Mouse (Mus musculus) monocyte, adult 2 months (primary cell): ENCODE results near the gene Ltb.
A peak's percentile ranks its signal among the peaks of the same experiment; 100 is the strongest.
"Not testable (repeated sequence)": the region's sequence is repeated elsewhere in the genome, so short reads cannot be mapped to it uniquely, and the experiment has no call there.

Source experiments
- DNase-seq, 2 experiments: peaks; one replicate each; pipeline ENCODE4 v3.0.0; 2022; ENCODE audit warnings: low spot score in 2 of 2, low read depth in 1 of 2

The Ltb gene

DNA sequence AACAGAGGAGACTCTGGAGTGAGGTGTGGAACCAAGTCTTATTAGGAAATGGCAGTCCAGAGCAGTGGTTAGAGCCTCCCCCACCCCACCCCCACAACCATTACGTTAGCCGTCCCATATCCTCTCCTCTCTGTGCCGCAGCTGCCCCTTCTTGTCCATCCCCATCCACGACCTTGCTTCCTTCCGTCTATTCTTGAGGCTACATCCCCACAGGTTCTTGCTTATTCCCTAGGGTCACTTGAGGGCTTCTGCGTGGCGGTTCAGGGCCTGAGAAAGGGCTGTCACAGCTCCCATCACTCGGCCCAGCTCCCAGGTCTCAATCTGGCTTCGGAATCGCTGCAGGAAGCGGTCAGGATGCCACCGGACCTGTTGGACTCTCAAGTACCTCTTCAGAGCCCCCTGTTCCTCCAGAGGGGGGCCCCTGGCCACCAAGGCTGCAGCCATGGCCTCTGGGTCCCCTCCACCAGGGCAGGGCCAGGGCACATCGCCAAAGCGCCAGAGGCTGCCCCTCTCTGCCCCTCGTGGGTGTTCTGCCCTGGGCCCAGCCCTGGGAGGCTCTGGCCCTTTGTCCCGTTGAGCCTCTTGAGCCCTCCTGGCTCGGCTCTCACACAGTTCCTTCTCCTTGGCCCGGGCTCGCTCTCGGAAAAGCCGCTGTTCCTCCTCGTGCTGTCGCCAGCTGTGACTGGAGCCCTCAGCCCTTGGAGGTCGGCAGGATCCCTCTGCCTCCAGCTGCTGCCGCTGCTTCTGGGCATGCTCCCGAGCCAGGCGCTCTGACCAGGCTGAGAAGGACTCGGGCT is 26.1 kb downstream of the Ltb start, which contains the start of gene Gm16181:
TSS of gene Gm16181 (plus strand) at position 679 of the 797 bp plus-strand sequence.
- no peak for DNase-seq

DNA sequence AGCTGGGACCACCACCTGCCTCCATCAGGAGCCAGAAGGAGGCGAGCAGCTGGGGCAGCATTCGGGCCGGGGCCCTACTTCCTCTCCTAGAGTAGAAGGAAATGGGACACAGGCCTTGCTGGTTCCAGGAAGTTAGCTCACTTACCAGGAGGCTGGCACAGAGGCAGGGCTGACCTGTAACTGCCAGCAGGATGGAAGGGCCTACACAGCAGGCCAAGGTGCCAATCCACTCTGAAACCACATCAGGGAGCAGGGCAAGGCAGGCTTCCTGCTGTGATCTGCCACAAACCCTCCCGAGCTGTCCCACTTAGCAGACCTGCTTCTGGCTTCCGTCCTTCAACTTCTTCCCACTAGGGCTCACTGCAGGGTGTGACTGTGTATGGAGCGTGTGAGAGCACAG is 28.1 kb downstream of the Ltb start:
- DNase-seq = no peak

DNA sequence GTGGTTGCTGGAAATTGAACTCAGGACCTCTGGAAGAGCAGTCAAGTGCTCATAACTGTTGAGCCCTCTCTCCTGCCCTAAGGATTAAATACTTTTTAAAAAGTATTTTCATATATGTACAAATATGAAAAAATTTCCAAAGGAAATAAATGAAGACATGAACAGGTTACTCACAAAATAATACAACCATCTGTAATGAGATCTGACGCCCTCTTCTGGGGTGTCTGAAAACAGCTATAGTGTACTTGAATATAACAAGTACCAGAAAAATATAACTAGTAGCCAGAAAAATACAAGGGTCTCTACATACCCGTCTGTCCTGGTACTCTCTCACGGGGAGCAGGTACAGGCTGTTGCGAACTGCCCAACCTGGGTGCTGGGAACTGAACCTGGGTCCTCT is 30.4 kb downstream of the Ltb start:
- DNase-seq = no peak

DNA sequence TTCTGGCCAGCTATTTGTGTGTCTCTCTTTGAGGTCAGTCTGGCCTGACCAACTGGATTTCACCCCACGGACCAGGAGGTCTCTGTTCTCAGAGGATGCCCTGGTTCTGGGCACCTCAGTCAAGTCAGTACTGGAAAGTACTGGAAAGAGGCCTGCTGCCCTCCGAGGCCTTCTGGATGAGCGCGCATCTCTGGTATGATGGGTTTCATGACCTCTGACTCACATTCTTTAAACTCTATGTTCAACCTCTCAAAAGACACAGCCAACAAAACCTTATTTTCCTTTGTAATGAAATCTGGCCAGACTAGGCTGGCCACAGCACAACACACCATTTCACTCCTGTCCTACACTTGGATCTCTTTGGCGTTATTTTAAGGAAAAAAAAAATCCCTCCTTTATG is 31.2 kb downstream of the Ltb start:
- DNase-seq = no peak

DNA sequence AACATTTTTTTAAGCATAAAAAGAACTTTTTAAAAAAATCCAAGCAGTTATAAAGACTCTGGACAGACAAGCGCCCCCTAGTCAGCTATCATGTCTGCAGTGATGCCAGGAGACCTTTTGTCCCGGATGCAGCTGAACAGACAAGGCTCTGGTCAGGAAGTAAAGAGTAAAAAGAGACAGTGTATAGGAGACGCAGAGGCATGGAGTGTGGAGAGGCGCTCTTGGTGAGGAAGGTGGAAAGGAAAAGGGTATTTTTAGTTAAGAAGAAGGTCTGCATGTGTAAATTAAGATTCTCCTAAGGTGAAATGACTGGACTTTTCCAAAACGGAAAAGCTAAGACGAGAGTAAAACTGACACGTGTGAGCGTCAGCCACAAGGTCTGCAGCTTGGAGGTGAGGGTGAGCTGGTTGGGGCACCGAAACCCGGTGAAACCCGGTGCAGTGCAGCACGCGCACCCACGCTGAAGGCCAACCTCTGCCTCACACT is 32.4 kb downstream of the Ltb start:
- DNase-seq = no peak

DNA sequence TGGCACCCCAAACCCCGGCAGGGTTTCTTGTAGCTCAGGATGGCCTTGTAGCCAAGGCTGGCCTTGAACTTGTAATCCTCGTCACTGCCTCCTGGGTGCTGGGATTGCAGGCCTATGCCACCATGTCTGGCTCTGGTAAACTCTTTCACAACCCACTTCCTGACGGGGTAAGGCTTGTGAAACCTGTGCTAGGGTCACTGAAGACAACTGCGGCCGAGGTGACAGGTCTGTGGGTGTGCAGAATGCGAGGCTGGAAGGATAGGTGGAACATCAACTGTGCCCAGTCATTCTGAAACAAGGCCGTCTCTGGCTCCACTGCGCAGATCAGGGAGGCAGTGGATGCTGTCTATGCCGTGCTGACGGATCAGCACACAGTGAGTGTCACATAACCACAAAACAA is 36.8 kb downstream of the Ltb start:
- DNase-seq = no peak

DNA sequence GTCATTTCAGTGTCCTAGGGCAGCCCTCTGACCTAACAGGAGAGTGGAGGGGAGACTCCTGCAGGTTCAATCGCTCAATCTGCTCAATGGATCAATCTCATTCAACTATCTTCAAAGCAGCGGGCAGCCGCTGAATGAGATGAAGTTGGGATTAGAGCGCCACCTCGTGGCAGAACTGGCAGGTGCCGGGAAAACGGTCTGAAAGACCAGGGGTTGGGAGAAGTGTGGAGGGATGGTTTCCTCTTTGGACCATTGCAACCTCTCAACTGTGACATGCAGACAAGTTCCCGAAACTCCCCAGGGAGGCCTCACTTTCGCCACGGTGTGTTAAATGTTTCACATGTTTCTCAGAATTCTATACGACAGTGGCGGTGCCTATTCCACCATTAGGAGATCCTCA is 37.8 kb downstream of the Ltb start:
- DNase-seq = peak in 1 of 2 experiments; percentile 82

DNA sequence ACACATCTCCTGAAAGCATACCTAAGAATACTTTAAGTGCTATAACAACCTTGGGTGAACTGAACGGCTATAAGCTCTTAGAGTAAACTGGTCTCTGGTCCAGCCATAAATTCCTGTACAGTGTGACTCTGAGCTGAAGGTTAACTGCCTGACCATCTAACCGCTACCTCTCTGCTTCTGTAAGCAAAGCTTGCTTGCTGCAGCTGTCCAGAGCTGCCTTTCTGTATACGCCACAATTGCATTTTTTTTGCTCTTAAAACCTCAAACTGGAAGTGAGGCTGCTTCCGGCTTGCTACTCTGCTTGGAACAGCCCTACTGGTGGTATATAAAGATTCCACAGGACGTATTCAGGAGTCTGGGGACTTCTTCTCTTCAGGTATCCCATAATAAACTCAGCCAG is 38.4 kb downstream of the Ltb start:
- DNase-seq = no peak

DNA sequence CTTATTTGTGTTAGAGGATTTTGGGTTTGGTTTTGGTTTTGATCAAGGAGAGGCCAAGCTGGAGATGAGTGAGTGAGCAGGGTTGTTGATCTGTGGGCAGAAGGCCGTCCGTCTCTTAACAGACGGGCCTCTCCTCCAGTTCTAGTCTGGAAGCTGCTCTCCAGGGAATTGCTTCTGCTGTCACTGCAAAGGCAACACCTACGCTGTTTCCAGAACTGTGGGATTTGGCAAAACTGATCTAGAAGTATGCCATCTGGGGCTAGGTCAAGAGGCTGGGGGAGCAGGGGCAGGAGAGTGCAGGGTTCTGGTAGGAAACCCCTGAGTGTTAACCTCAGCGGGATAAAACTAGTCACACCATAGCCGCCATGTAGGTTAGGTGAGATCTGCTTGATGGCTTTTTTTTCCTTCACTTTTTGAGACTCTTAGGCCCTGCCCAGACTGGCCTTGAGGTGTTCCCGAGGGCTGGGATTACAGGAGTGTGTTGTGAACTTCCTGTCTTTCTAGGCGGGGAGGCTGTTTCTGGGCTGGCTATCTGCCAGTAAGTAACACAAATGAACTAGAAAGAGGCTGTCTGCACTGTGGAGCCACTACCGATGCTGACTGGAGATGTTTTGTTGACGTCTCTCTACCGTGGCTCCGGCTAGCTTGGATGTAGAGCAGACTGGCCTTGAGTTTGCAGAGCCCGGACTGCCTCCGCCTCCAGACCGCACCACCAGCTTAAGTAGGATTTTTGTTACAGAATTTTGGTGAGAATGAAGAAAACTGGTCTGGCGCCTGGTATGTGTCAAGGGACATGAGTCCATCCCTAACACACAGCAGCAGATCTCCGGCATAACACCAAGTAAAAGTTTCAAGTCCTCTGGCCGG is 39.1 kb downstream of the Ltb start, which contains the start of gene Atp6v1g2:
TSS of gene Atp6v1g2 (plus strand) at position 547 of the 867 bp plus-strand sequence.
- DNase-seq = no peak

DNA sequence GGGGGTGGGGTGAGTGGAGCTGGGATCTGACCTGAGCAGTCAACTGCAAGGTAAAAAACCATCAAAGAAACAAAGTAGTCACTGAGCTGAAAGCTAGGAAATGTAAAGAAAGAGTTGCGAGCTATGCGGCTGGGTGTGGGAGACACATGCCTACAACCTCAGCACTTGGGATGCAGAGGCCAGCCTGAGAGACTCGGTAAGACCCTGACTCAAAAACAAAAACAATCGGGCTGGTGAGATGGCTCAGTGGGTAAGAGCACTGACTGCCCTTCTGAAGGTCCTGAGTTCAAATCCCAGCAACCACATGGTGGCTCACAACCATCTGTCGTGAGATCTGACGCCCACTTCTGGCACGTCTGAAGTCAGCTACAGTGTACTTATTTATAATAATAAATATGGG is 39.9 kb downstream of the Ltb start:
- not testable (repeated sequence) for DNase-seq

DNA sequence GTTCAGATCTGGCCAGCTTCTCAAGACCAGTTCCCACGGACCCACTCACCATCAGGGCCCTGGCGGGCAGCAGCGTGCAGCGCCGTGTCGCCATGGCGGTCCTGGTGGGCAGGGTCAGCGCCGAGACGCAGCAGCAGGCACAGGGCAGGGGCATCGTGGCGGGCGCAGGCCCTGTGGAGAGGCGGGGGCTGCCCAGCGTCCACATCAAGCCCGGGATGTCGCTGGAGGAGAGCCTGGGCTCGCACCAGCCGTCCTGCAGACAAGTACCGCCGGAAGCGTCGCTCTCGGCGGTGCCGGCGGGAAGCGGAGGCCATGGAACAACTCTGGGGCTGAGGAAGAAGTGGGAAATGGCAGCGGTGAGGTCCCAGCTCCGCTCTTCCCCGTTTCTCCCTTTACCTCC is 40.7 kb downstream of the Ltb start:
- DNase-seq = no peak

DNA sequence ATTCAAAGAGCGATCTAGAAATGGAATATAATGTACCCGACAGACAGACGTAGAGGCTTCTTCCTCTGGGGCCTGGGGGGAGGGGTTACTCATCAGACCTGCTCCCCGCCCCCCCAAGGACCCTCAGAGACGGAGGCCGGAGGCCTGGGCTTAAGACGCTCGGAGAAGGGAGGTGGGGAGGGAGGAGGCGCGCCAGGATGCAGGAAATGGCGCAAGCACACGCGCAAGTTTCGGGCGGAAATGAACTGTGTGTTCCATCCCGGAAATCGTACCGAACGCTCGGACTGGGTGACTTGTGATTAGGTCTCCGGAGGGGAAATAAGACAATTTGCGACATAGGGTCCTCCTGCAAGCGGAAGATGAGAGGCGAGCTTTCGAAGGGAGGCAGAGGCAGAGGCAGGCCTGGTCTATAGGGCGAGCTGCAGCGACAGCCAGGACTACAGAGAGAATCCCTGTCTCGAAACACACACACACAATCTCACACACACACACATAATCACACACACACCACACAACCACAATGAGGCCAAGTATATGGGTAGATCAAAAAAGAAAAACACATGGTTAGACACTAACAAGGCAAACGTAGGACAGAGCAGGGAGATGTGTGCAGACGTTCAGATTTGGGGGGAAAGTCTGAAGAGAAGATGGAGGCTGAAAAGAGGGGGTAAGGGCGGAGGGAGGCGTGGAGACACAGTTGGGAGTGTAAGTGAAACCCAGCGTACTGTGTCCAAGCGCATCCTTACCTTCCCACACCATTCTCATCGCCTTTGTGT is 41.6 kb downstream of the Ltb start, which contains the start of gene Nfkbil1:
TSS of gene Nfkbil1 (minus strand) at position 179 of the 776 bp plus-strand sequence.
- peak; percentile 72 to 80 for DNase-seq

DNA sequence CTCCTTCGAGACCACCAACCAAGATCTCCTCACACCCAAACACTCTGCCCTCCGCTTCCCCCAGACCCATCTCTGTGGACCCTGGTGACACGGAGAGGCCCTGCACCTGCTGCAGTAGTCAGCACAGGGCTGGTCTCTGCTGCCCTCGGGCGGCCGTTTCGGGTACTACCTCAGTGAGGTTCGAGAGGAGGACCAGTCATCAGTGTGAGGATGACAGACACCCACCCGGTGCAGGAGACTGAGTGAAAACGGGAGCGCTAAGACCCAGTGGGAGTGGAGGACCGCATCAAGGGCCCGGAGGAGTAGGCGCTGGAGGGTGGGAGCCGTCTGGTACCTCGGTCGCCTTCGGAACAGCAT is 42.1 kb downstream of the Ltb start:
- peak; percentile 87 to 96 for DNase-seq

DNA sequence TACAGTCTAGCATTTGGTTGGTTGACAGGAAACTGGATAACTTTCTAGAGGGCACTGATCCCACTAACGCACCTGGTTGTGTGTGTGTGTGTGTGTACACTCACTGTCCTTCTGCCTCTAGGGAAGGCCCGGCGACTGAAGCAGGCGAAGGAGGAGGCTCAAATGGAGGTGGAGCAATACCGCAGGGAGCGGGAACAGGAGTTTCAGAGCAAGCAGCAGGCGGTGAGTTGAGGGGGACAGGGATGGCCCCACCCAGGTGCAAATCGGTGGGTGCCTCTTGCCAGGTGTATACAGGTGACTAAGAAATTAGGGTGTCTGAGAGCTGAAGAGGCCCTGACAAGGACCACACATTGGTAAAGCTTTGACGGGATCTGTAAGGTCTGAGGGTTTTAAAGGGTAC is 42.8 kb downstream of the Ltb start:
- DNase-seq = no peak

DNA sequence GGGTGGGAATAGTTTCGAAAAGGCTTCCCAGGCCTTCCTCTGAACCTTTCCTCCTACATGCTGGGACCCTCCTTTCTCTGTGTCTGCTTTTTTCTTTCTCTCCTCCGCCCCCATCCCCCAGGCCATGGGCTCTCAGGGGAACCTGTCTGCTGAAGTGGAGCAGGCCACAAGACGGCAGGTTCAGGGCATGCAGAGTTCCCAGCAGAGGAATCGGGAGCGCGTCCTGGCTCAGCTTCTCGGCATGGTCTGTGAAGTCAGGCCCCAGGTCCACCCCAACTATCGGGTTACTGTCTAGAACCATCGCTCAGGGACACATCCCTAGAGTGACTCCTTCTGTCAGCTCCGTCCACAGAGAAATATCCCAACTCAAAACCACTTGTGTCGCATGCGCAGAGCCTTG is 43.3 kb downstream of the Ltb start:
- no peak for DNase-seq

DNA sequence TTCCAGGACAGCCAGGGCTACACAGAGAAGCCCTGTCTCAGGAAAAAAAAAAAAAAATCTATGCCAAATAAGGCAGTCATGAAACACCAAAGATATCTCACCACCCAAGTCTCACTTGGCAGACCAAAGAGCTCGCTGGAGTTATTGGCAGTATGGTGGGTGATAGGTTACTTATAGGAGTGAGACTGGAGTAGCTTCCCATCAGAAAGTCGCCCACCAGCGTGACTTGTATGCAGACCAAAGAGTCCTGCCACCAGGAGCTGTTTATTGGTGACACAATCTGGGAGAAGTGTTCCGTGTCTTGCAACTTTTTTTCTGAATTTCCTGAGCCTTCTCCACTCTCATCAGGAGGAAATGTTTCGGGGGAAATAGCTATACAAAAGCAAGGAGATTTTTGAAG is 45.5 kb downstream of the Ltb start:
- no peak for DNase-seq

DNA sequence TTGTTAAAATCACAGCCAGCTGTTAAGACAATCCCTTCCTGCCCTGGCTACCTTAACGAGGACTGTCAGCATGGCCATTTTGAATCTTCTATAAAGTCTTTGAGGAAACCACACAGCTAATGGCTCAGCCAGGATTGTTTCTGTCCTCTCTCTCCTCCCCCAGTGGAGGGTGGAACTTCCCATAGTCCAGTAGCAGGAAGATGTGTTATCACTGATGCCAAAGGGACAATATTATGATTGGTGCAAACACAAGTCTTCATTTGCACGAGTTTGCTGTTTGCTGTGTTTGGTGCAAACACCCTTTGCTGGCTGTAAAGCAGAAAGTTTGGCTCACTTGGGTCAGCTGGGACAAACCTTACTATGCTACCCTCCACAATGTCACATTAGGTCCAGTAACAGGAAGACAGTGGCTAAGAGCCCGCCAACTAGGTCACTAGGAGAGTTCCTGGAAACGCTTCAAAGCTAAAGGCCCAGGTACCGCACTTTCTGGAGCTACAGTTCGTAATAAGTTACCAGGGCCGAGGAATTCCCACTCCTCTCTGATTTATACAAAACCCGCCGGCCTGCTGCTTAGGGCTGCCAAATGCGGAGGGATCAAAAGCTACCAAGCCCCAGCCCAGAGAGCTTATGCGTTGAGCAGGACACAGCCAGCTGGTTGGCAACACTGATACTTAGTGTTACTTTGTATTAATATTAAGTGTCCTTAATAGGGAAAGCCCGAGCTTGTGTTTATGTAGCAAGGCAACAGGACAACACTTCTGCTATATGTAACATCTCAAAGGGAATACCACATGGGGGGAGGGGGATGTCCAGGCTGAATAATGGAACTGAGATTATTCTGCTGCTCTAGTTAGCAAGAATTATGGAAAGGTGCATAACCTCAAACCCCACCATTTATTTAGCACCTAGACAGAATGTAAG is 46.4 kb downstream of the Ltb start:
- DNase-seq = no peak

DNA sequence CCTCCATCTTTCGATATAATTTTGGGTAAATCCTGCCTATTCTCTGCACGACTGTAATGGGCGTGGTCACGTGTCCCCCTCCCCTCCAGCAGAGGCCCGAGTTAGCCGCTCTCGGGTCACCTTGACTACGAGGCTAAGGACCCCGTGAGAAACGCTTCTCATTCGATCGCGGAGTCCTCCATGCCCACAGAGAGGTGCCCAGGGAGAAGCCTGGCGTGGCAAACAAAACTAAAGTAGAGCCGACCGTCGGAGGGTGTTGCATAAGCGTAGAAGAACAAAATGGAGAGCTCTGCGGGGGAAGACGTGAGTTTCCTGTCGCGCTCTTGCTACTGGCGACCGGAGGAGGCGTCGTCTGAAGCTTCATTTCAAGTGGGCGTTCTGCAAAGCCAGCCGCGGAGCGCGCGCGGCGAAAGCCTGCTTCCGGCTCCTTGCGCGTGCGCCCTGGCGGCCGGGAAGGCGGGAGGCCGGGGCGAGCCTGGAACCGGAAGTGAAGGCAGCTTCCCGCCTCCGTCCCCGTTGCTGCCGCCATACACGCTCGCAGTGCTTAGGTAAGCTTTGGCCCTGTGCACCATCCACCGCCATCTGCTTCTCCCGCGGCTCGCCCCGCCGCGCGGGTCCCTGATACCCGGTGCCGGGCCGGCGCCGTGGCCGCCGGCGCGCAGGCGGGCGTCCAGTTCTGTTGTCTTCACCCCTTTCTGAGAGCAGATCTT is 47.2 kb downstream of the Ltb start, which contains the start of gene Ddx39b:
TSS of gene Ddx39b (plus strand) at position 442 of the 710 bp plus-strand sequence.
- peak; percentile 92 to 96 for DNase-seq
